Mouse (Mus musculus) 3T3-L1 (cell line): ENCODE results near the gene Dscaml1.
A peak's percentile ranks its signal among the peaks of the same experiment; 100 is the strongest.

Experiments
- DNase-seq: peaks from one replicate; pipeline ENCODE4 v3.0.0-alpha.2; 2015; ENCODE audit warnings: low read depth, low spot score

Gene Dscaml1

GRCm38 (mm10) chr9:45682461-45682998 is 256.1 kb downstream of the Dscaml1 start:
- DNase-seq, result no peak

GRCm38 (mm10) chr9:45693424-45694237 is 267.2 kb downstream of the Dscaml1 start:
- no peak for DNase-seq

- no peak for DNase-seq
These were observed 267.8 kb downstream of the Dscaml1 start for GRCm38 (mm10) chr9:45694256-45694655.

- no peak for DNase-seq
These were observed 272.7 kb downstream of the Dscaml1 start for GRCm38 (mm10) chr9:45699171-45699570.

DNA sequence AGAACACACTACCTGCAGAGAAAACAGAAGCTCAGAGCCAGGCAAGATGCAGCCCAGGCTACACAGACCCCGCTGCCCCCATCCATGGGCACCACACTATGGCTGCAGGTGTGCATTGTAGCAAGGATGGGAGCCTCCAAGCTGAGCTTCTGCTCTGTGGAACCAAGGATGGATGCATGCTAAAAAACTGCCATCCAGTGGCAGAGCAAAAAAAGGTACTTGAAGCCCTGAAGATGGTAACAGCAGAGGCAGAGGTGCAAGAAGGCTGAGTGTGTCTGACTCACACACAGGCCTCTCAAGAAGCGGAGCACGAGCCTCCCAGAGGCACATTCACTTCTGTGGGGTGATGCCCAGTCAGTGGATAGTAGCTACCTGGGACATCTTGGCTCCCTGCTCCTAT is 276.8 kb downstream of the Dscaml1 start:
- no peak for DNase-seq

DNA sequence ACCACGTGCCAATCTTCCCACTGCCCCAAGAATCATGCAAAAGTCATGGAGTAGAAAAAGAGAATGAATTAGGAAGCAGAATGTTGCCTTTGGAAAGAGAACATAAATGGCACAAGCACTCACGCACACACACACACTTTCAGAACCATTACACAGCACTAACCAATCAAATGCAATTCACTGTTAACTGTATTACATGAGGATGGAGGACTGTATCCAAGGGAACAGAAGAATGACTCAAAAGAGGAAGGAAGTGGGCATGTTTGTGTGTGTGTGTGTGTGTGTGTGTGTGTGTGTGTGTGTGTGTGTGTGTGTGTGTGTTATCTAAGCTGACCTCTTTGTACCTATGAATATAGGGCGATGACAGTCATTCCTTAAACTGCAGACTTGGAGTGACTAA is 278.0 kb downstream of the Dscaml1 start:
- DNase-seq, result no peak

DNA sequence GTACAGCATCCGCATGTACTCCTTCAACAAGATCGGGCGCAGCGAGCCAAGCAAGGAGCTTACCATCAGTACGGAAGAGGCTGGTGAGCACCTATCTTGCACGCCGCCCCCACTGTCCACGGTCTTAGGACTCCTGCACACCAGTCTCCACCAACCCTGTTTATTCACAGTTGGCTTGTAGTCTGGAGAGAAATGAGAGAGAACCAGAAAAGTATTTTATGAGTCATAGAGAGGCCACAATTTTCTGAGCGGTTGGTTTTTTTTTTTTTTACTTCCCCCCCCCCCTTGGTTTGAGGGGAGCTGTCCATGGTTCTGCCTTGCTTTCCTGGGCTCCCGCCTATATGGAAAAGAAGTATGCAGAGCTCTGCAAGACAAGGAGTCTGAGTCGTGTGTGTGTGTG is 283.9 kb downstream of the Dscaml1 start:
- peak; percentile 72 for DNase-seq

GRCm38 (mm10) chr9:45715387-45715786 is 289.0 kb downstream of the Dscaml1 start:
- DNase-seq, result no peak

- DNase-seq, result no peak
These were observed 293.6 kb downstream of the Dscaml1 start for GRCm38 (mm10) chr9:45719997-45720396.

- no peak for DNase-seq
These were observed 305.4 kb downstream of the Dscaml1 start for GRCm38 (mm10) chr9:45731851-45732250.

DNA sequence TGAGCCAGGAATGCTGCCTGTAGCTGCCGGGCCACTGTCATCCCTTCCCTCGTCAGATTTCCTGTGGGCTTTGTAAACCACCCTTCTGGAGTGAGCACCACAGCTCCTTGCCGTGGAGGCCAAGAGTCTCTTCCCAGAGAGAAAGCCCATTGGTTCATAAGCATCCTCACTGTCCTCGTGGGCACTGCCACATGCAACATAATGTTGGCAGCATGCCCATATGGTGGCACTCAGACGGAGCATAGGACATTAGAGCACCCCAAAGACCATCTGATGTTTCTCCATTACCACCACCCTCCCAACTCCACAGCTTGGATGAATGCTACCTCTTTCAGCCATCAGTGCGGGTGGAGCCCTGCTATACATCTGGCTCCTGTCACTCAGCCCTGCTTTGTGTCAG is 306.8 kb downstream of the Dscaml1 start:
- DNase-seq, result no peak

DNA sequence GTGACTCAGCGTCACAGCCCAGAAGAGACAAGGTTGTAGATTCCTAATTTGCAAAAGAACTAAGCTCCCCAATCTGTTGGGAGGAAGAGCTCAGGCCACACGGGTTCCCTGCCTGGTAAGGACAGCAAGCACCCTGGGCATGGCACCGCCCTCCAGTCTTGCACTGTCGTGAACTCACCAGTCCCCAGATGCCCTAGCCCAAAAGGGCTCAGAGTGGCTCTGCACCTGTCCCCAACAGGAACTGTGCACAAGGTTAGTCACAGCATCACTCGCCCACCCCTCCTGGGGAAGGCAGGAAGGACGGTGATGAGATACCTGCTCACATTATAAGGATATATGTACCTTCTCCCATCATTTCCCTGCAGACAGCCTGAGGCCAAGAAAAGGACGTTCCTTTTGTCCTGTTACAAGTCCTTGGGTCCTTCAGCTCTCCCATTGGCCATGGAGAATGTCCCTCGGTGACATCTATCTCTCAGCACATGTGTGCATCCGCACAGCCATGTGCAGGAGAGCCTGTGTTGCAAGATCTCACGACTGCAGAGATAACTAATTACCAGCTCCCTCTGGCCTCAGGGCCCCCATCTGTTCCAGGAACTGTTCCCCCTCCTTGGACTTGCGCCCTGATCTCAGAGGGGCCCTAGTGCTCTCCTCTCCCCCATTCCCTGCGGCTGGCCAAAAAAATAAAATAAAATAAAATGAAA is 312.7 kb downstream of the Dscaml1 start:
- no peak for DNase-seq

DNA sequence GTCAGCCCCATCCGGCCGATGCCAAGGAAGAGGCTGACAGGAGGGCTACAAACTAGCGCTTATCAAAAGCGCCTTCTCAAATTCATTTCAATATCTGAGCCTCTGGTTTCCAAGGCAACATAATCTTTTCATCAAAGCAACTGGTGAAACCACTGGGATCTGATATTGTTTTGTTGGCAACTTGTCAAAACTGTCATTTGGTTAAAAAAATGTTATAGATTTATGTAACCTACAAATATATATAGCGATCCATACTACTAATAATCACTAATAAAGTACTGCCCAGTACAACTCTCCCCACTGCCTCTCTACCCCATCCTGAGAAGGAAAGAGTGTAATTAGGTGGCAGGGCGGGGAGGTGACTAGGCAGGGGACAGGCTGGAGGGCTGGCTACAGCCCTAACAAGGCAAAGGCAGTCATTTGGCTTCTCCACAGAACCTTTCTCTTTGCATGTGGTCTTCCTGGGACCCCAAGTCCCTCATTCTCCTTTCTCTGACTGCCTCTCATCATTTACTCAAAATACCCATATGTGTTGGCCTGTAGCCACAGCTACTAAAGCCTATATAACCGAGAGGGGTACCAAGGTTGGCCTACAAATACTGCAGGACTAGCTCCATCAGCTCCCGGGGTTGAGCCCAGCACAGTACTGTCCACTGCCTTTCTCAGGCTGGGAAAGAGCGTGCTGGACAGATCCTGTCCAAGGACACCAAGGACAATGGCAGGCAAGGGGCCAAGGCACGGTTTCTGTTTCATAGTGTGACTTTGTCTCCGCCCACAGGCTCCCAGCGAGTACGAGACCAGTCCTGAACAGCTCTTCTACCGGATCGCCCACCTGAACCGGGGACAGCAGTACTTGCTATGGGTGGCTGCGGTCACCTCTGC is 313.5 kb downstream of the Dscaml1 start:
- peak; percentile 18 for DNase-seq

- DNase-seq, result peak; percentile 12
These were observed 314.2 kb downstream of the Dscaml1 start for GRCm38 (mm10) chr9:45740584-45740980.

GRCm38 (mm10) chr9:45745451-45745850 is 319.0 kb downstream of the Dscaml1 start:
- no peak for DNase-seq

GRCm38 (mm10) chr9:45749917-45750316 is 323.5 kb downstream of the Dscaml1 start:
- no peak for DNase-seq

- DNase-seq, result peak; percentile 79
These were observed 328.1 kb downstream of the Dscaml1 start for GRCm38 (mm10) chr9:45754452-45755091.

- no peak for DNase-seq
These were observed 339.8 kb downstream of the Dscaml1 start for GRCm38 (mm10) chr9:45766195-45766594.

DNA sequence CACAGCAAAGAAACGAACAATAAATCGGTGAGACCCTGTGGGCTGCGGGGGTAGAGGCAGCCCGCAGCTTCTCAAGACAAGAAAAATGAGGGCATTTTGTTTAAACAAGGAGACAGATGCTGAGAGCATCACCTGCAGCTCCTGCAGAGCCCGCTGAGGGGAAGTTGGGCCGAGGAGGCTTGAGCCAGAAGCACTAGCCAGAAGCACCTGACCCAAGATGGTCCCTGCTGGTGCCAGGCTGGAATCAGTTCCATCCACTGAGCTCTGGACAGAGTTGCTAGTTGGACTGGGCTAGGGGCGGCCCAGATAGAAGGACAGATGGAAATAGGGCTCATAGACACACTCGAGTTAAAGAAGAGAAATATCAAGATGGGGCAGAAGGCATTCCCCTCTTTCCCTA is 340.7 kb downstream of the Dscaml1 start:
- no peak for DNase-seq

DNA sequence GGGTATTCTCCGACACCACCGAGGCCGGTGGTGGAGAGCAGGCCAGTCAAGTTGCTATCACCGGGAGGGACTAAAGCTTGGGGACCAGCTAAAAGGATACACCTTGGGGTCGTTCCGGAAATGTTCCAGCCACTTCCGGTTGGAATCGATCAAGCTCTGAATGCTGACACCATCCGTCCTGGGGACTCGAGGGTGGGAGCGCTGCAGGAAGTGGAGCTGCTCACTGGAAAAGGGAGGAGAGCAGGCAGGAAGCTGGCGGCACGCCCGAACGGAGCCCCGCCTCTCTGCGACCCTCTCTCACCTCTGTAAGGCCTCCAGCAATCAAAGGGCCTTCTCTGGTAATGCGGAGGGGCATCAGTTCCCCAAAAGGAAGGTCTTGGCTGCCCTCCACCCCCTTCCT is 342.0 kb downstream of the Dscaml1 start:
- no peak for DNase-seq

DNA sequence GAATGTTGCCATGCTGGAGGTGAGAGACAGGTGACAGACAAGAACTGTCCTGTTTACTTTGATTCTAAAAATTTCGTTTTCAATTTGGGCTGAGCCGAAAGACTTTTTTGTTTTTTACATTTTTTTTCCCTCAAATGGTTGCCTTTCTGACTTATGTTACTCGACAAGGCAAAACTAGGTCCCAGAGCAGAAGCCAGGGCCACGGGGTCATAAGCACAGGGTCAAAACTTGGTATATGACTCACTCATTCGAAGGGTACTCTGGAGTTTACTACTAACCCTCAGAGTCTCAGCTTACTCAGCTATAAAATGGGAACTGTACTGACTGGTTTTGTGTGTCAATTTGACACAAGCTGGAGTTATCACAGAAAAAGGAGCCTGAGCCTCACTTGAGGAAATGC is 343.2 kb downstream of the Dscaml1 start:
- DNase-seq, result no peak
